In genomic region chr19:42079006-42079405, GRCm38 (mm10) we compare ENCODE assay signal across 16 mouse cellular contexts. TPM values are rescaled to one million over a fixed set of nuclear protein-coding genes. Genes with fewer than 3 reads are reported as not detected.
"Had no signal": no experiment of that assay in that cellular context is flagged by ENCODE, and none has a peak within 500 bp of the region (broad histone marks: within the 10 kb centered on the region; RNA-seq: fewer than 3 reads in every experiment).

No protein-coding gene starts in this region.

- DNase-seq: kidney, adult 9 months; kidney, postnatal 10 days; kidney, postnatal 4 days; lung, embryonic 14.5 days; lung, postnatal 10 days; lung, postnatal 4 days; right cerebral cortex, postnatal 25 days; thymus, postnatal 36 days had no signal

- H3K9me3 ChIP-seq: limb, embryonic 12.5 days; megakaryocyte, embryonic 14.5 days; midbrain, embryonic 15.5 days had no signal

- H3K4me1 ChIP-seq: midbrain, embryonic 15.5 days had no signal

- H3K4me2 ChIP-seq: limb, embryonic 12.5 days; lung, embryonic 14.5 days; midbrain, embryonic 11.5 days; midbrain, embryonic 15.5 days had no signal

- H3K9ac ChIP-seq: limb, embryonic 12.5 days; lung, embryonic 14.5 days; midbrain, embryonic 15.5 days had no signal

- H3K27ac ChIP-seq: layer of hippocampus, adult 2 months; limb, embryonic 12.5 days; midbrain, embryonic 15.5 days had no signal

- H3K27me3 ChIP-seq: limb, embryonic 12.5 days; megakaryocyte, embryonic 14.5 days; midbrain, embryonic 15.5 days had no signal

- H3K4me3 ChIP-seq: layer of hippocampus, adult 2 months; limb, embryonic 12.5 days; megakaryocyte, embryonic 14.5 days; midbrain, embryonic 15.5 days had no signal

- ATAC-seq: midbrain, embryonic 15.5 days had no signal

RNA-seq across cellular contexts. Expression of gene 4933411K16Rik, which starts 27.0 kb away (rescaled TPM):
- polyA plus RNA-seq: limb, embryonic 12.5 days; lung, embryonic 14.5 days; midbrain, embryonic 15.5 days; small intestine, adult 2 months; stomach, embryonic 16.5 days; thymus, postnatal 0 days had no signal

RNA-seq across cellular contexts. Expression of gene Ankrd2, which starts 43.2 kb away (rescaled TPM):
- polyA plus RNA-seq: midbrain, embryonic 11.5 days; small intestine, adult 2 months had no signal
